Mouse (Mus musculus) spleen, adult 2 months (tissue): Measurements from ENCODE around the gene Cldn7. TPM values are rescaled to one million over a fixed set of nuclear protein-coding genes. Genes with fewer than 3 reads are reported as not detected.
"Not testable (repeated sequence)": the region's sequence is repeated elsewhere in the genome, so short reads cannot be mapped to it uniquely, and the experiment has no call there.

ENCODE experiments used
- DNase-seq, 2 experiments: peaks; one replicate each; pipeline versions ENCODE4 v3.0.0 to v3.0.0-alpha.2; 2012 to 2021; ENCODE audit warnings: low spot score in 2 of 2, low read depth in 1 of 2
- H3K27ac ChIP-seq: fragments of 200-500 bp; 2 replicates; pipeline ENCODE4 v1.5.1; 2012; ENCODE audit warnings: low read length, inconsistent platforms; ENCODE audit not compliant: insufficient read depth
- H3K27me3 ChIP-seq: fragments of 200-500 bp; 2 replicates; pipeline ENCODE4 v1.6.1; 2012; ENCODE audit warnings: mild to moderate bottlenecking, moderate library complexity, low read length, inconsistent platforms; ENCODE audit not compliant: control insufficient read depth, insufficient read depth
- H3K36me3 ChIP-seq: fragments of 200-500 bp; 2 replicates; pipeline ENCODE4 v1.6.1; 2012; ENCODE audit warnings: mild to moderate bottlenecking, low read length, inconsistent platforms; ENCODE audit not compliant: control insufficient read depth, insufficient read depth
- H3K4me1 ChIP-seq: fragments of 200-500 bp; 2 replicates; pipeline ENCODE4 v1.6.1; 2011; ENCODE audit warnings: inconsistent platforms; ENCODE audit not compliant: control insufficient read depth, insufficient read depth, insufficient read length
- H3K4me3 ChIP-seq: fragments of 200-500 bp; 2 replicates; pipeline ENCODE4 v1.5.1; 2011; ENCODE audit warnings: mild to moderate bottlenecking, inconsistent platforms; ENCODE audit not compliant: insufficient read depth, insufficient read length; ENCODE audit errors: extremely low read depth
- CTCF ChIP-seq: fragments of 200-500 bp; IDR thresholded peaks from 2 replicates; pipeline ENCODE4 v1.5.1; 2011; ENCODE audit warnings: mild to moderate bottlenecking, inconsistent platforms; ENCODE audit not compliant: insufficient read depth, insufficient read length, insufficient replicate concordance; ENCODE audit errors: extremely low read depth
- POLR2A ChIP-seq: fragments of 200-500 bp; IDR thresholded peaks from 2 replicates; pipeline ENCODE4 v1.6.1; 2011; ENCODE audit warnings: low read depth, low read length, inconsistent platforms
- WGBS: fragments of 180-500 bp; shearing (Covaris S2); methylation state at CpG from one replicate; pipeline ENCODE4 v1.1.7; 2018; 5-methylcytosine and 5-hydroxymethylcytosine counted together
- polyA plus RNA-seq: library from polyadenylated mRNA; depleted of rRNA; stranded (reverse); fragments of >200 nt; gene quantifications from 2 replicates; pipeline ENCODE4 v1.2.3, GENCODE M21; 2012

Gene Cldn7
- polyA plus RNA-seq, 1 experiment = 2.0 TPM

DNA sequence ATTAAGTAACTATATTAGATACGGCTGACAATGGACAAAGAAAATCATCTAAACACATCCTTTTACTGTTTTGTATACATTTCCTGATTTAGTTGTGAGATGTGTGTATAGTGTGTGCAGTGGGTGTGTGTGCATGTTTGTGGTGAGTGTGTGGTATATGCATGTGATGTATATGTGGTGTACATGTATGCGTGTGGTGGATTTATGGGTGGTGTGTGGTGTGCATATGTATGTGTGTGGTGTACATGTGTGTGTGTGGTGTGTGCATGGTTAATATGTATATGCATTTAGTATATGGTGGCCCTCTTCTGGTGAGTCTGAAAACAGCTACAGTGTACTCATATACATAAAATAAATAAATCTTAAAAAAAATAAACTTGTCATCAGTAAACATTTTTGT is 37.1 kb upstream of the Cldn7 start:
- WGBS = 90% methylated on average over 2 of the region's 2 CpGs
- no peak overlapping the region for H3K4me3 ChIP-seq
- H3K27ac ChIP-seq = no peak overlapping the region

DNA sequence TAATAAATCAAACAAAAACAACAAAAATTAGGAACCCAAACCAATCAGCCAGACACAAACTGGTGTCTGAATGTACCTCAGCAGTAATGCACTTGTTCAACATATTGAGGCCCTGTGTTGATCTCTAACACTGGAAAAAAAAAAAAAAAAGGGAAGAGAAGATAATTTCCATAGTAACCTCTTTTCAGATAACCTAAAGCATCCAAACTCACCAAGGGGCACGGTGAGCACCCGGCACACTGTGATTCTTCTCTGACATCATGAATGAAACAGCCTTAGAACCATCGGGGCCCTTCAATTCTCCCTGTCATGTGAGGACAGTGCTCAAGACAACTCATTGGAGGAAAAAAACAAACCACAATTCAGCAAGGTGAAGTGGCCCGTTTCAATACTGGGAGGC is 34.9 kb upstream of the Cldn7 start:
- DNase-seq = no peak
- 52% methylated on average over 4 of the region's 4 CpGs for WGBS
- H3K27me3 ChIP-seq = 0 out of 2 replicates have a peak, but pooled peaks cover 1% of the 10 kb centered on the region
- peaks cover 9% of the 10 kb centered on the region; the same call in 1 of the 2 replicates for H3K4me1 ChIP-seq
- no peaks in the 10 kb centered on the region for H3K36me3 ChIP-seq
- TF ChIP-seq CTCF = no peak
- TF ChIP-seq POLR2A = no peak
- H3K4me3 ChIP-seq = no peak overlapping the region
- no peak overlapping the region for H3K27ac ChIP-seq

More for the DNA sequence above, 37.1 kb upstream of the Cldn7 start:
- DNase-seq = no peak
- no peaks in the 10 kb centered on the region for H3K27me3 ChIP-seq
- H3K4me1 ChIP-seq = peaks cover 9% of the 10 kb centered on the region; the same call in 1 of the 2 replicates
- TF ChIP-seq CTCF (no peak), POLR2A (no peak)
- H3K36me3 ChIP-seq = no peaks in the 10 kb centered on the region

DNA sequence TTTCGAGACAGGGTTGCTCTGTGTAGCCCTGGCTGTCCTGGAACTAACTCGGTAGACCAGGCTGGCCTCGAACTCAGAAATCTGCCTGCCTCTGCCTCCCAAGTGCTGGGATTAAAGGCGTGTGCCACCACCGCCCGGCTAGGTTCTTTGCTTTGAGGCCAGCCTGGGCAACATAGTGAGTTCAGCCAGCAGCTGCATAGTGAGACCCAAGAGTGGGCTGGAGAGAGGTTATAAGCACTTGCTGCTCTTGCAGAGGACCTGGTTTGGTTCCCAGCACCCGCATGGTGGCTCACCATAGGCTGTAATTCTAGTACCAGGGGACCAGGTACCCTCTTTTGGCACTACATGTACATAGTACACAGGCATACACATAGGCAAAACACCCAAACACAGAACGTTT is 34.4 kb upstream of the Cldn7 start:
- not testable (repeated sequence) for H3K36me3 ChIP-seq, H3K4me3 ChIP-seq, H3K27ac ChIP-seq, DNase-seq, H3K27me3 ChIP-seq
- 93% methylated on average over 8 of the region's 8 CpGs for WGBS
- H3K4me1 ChIP-seq = peaks cover 12% of the 10 kb centered on the region; the same call in 1 of the 2 replicates

DNA sequence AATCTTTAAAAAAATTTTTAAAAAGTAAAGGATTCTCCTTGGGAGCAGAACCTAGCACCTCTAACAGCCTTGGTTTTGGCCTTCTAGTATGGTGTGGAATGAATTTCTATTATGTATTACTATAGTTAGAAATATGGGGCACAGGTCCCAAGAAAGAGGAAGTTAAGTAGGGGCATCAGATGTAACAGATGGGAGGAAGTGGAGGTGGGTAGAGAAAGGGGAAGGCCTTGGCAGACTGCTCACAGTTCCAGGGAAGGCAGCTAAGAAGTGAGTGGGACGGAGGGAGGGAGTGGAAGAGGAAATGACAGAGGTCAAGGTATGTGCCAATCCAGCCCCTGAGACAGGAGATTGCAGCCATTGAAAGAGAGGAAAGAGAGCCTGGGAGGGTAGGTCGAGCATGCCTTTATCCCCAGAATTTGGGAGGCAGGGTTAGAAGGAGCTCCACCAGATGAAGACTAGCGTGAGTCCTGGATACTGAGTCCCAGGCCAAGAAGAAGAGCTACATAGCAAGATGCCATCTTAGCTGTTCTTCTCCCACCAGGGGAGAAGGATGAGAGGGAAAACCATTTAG is 33.5 kb upstream of the Cldn7 start:
- H3K36me3 ChIP-seq = no peaks in the 10 kb centered on the region
- H3K4me1 ChIP-seq = peaks cover 21% of the 10 kb centered on the region
- no peak for TF ChIP-seq CTCF
- no peak for TF ChIP-seq POLR2A
- H3K27me3 ChIP-seq = peaks cover 7% of the 10 kb centered on the region
- WGBS = 25% methylated on average over 3 of the region's 3 CpGs
- no peak overlapping the region for H3K4me3 ChIP-seq
- DNase-seq = peak in 1 of 2 experiments; percentile 26
- peak overlapping the region; percentile 63 for H3K27ac ChIP-seq

DNA sequence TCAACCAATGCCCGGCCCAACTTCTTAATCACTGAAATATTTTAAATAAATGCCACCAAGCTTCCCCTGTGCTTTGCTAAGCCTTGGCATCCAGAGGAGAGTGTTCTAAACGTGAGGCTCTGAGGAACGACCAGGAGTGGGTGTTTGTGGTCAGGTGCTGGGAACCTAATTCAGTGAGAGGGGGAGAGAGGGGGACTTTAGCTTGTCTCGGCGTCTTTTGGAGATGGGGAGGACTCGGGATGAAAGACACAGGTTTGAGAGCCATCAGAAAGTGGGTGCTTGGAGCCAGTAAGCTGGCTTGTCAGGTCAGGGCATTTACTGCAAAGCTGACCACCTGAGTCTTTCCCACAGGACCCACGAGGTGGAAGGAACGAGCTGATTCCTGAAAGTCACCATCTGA is 32.8 kb upstream of the Cldn7 start:
- Histone ChIP-seq H3K27me3 (peaks cover 13% of the 10 kb centered on the region), H3K36me3 (no peaks in the 10 kb centered on the region), H3K27ac (no peak overlapping the region; the same call in 1 of the 2 replicates), H3K4me1 (peaks cover 21% of the 10 kb centered on the region), H3K4me3 (no peak overlapping the region)
- TF ChIP-seq CTCF (no peak), POLR2A (no peak)
- 38% methylated on average over 8 of the region's 8 CpGs for whole genome bisulfite sequencing
- DNase-seq = no peak

DNA sequence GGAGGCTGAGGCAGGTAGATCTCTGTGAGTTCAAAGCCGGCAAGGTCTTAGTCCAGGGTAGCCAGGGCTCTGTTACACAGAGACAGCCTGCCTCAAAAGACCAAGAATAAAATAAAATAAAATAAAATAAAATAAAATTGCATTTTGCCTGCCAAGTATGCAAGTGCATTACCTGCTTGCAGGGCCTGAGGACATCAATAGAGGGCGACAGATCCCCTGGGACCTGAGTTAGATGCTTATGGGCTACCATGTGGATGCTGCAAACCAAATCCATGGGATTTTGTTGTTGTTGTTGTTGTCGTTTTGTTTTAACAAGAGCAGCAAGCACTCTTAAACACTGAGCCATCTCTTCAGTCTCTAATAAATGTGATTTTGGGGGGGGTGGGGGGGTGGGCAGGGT is 32.3 kb upstream of the Cldn7 start:
- no peak overlapping the region for H3K27ac ChIP-seq
- no peak for TF ChIP-seq POLR2A
- no peak for TF ChIP-seq CTCF
- 65% methylated on average over 3 of the region's 3 CpGs for WGBS

DNA sequence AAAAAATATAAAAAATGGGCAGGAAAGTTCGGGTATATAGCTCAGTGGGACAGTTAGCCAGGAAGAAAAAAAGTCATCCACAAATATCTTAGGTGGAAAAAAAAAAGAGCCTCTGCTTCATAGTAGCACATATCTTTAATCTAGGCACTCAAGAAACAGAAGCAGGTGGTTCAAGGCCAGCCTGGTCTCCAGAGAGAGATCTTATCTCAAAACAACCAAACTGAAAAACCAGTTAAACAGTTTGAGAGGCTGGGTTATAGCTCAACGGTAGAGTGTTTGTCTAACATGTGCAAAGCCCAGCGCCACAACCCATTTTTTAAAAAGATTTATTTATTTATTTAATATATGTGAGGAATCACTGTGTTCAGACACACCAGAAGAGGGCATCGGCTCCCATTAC is 31.5 kb upstream of the Cldn7 start:
- Histone ChIP-seq H3K4me3 (no peak overlapping the region), H3K4me1 (peaks cover 21% of the 10 kb centered on the region), H3K36me3 (no peaks in the 10 kb centered on the region), H3K27me3 (peaks cover 13% of the 10 kb centered on the region), H3K27ac (no peak overlapping the region)
- WGBS = 61% methylated on average over 4 of the region's 4 CpGs
- DNase-seq = no peak
- TF ChIP-seq CTCF (no peak), POLR2A (no peak)

More for the DNA sequence above, 32.3 kb upstream of the Cldn7 start:
- peaks cover 21% of the 10 kb centered on the region for H3K4me1 ChIP-seq
- H3K27me3 ChIP-seq = peaks cover 13% of the 10 kb centered on the region
- DNase-seq = peak in 1 of 2 experiments; percentile 33
- no peak overlapping the region for H3K4me3 ChIP-seq
- no peaks in the 10 kb centered on the region for H3K36me3 ChIP-seq
